Comparison of ENCODE assay signal across 19 mouse cellular contexts in genomic region chr17:84665053-84665452, GRCm38 (mm10). TPM values are rescaled to one million over a fixed set of nuclear protein-coding genes. Genes with fewer than 3 reads are reported as not detected.
"Had no signal": no experiment of that assay in that cellular context is flagged by ENCODE, and none has a peak within 500 bp of the region (broad histone marks: within the 10 kb centered on the region; RNA-seq: fewer than 3 reads in every experiment).

No protein-coding gene starts in this region.

- H3K4me1 ChIP-seq: midbrain, embryonic 12.5 days had no signal

- H3K4me3 ChIP-seq: layer of hippocampus, adult 2 months; left cerebral cortex, adult 2 months; limb, embryonic 12.5 days; limb, embryonic 15.5 days; midbrain, embryonic 12.5 days; midbrain, embryonic 15.5 days; neural tube, embryonic 13.5 days had no signal

- H3K27ac ChIP-seq: layer of hippocampus, adult 2 months; left cerebral cortex, adult 2 months; limb, embryonic 12.5 days; limb, embryonic 15.5 days; liver, embryonic 14.5 days; macrophage; midbrain, embryonic 12.5 days; midbrain, embryonic 15.5 days; neural tube, embryonic 13.5 days had no signal

- H3K27me3 ChIP-seq: limb, embryonic 12.5 days; limb, embryonic 15.5 days; midbrain, embryonic 12.5 days; midbrain, embryonic 15.5 days; neural tube, embryonic 13.5 days had no signal

- ATAC-seq: inflammation-experienced regulatory T-cells, adult 6 months; liver, postnatal 0 days; lung, postnatal 0 days; midbrain, embryonic 15.5 days had no signal

- DNase-seq: kidney, adult 18-20 months; layer of hippocampus, adult 9-11 months; layer of hippocampus, postnatal 36 days; liver, postnatal 0 days; lung, embryonic 14.5 days; thymus, adult 18-20 months; thymus, postnatal 36 days had no signal

- H3K9me3 ChIP-seq: limb, embryonic 12.5 days; limb, embryonic 15.5 days; midbrain, embryonic 12.5 days; midbrain, embryonic 15.5 days; neural tube, embryonic 13.5 days had no signal

- H3K4me2 ChIP-seq: limb, embryonic 15.5 days; liver, embryonic 11.5 days; lung, embryonic 14.5 days; midbrain, embryonic 12.5 days; midbrain, embryonic 15.5 days; neural tube, embryonic 13.5 days had no signal

- H3K9ac ChIP-seq: limb, embryonic 12.5 days; limb, embryonic 15.5 days; liver, embryonic 14.5 days; liver, postnatal 0 days; lung, embryonic 14.5 days; midbrain, embryonic 12.5 days; midbrain, embryonic 15.5 days; neural tube, embryonic 13.5 days had no signal

- H3K36me3 ChIP-seq: limb, embryonic 12.5 days; limb, embryonic 15.5 days; midbrain, embryonic 12.5 days; midbrain, embryonic 15.5 days; neural tube, embryonic 13.5 days had no signal

RNA-seq across cellular contexts. Expression of gene Abcg8, which starts 11.0 kb away (rescaled TPM):
- polyA plus RNA-seq: inflammation-experienced regulatory T-cells, adult 6 months; lung, postnatal 0 days; macrophage; midbrain, embryonic 15.5 days; neural tube, embryonic 13.5 days had no signal

RNA-seq across cellular contexts. Expression of gene Abcg5, which starts 17.8 kb away (rescaled TPM):
- polyA plus RNA-seq: macrophage had no signal
